Mouse (Mus musculus) CH12.LX (cell line): ENCODE results near the gene Arhgef18. TPM values are rescaled to one million over a fixed set of nuclear protein-coding genes. Genes with fewer than 3 reads are reported as not detected.

ENCODE experiments used
- DNase-seq: peaks from one replicate; pipeline ENCODE4 v3.0.0-alpha.2; 2013; ENCODE audit errors: extremely low read depth
- H3K27ac ChIP-seq: 2 replicates; pipeline ENCODE4 v1.5.1; 2012; ENCODE audit warnings: low read depth, mild to moderate bottlenecking, control low read depth, moderate library complexity; ENCODE audit not compliant: insufficient read depth
- H3K27me3 ChIP-seq: replicated peaks from 2 replicates; pipeline ENCODE3; 2012; ENCODE audit warnings: inconsistent platforms
- H3K36me3 ChIP-seq, 2 experiments: replicated peaks in 1 of 2; 2 replicates each; pipeline versions ENCODE3 to v1.6.1; 2012; ENCODE audit warnings: inconsistent platforms in 1 of 2, low read length in 1 of 2, mild to moderate bottlenecking in 1 of 2, mixed read lengths in 1 of 2, moderate library complexity in 1 of 2; ENCODE audit not compliant: control insufficient read depth in 1 of 2, insufficient read depth in 1 of 2
- H3K4me1 ChIP-seq, 2 experiments: 2 replicates each; pipeline ENCODE4 v1.6.1; 2012; ENCODE audit warnings: inconsistent platforms in 1 of 2, moderate library complexity in 1 of 2; ENCODE audit not compliant: insufficient read depth in 2 of 2, control insufficient read depth in 1 of 2
- H3K4me2 ChIP-seq: 2 replicates; pipeline ENCODE4 v1.6.1; 2012; ENCODE audit warnings: low read depth, mild to moderate bottlenecking, control low read depth; ENCODE audit not compliant: poor library complexity, insufficient read depth, severe bottlenecking
- H3K4me3 ChIP-seq, 3 experiments: fragments of 150-350 bp in 1 of 3; sonication (generic) in 1 of 3; replicated peaks in 1 of 3; 2 replicates each; pipeline versions ENCODE3 to v1.5.1; 2011 to 2012; ENCODE audit warnings: low read depth in 2 of 3, low read length in 2 of 3, mild to moderate bottlenecking in 2 of 3, moderate library complexity in 2 of 3, control low read depth in 1 of 3, improper control_type of control experiment in 1 of 3, inconsistent platforms in 1 of 3, mixed read lengths in 1 of 3; ENCODE audit not compliant: poor library complexity in 1 of 3
- H3K79me2 ChIP-seq: replicated peaks from 2 replicates; pipeline ENCODE4 v1.6.1; 2012; ENCODE audit warnings: mild to moderate bottlenecking, moderate library complexity; ENCODE audit not compliant: control insufficient read depth, poor library complexity, insufficient read depth, severe bottlenecking; ENCODE audit errors: extremely low read depth
- H3K9ac ChIP-seq: 2 replicates; pipeline ENCODE4 v1.6.1; 2012; ENCODE audit warnings: low read depth, mild to moderate bottlenecking, control low read depth, moderate library complexity; ENCODE audit not compliant: insufficient read depth
- H3K9me3 ChIP-seq: replicated peaks from 2 replicates; pipeline ENCODE3; 2012; ENCODE audit warnings: low read length, inconsistent platforms, mixed read lengths
- BHLHE40 ChIP-seq: IDR thresholded peaks from 2 replicates; pipeline ENCODE4 v1.6.1; 2011; ENCODE audit warnings: mild to moderate bottlenecking, low read depth, low read length, improper control_type of control experiment
- CHD2 ChIP-seq: IDR thresholded peaks from 2 replicates; pipeline ENCODE4 v1.6.1; 2011; ENCODE audit warnings: low read length, improper control_type of control experiment
- CTCF ChIP-seq, 2 experiments: IDR thresholded peaks in 1 of 2; conservative IDR thresholded peaks in 1 of 2; 2 replicates each; pipeline ENCODE4 v1.5.1; 2011 to 2012; ENCODE audit warnings: low read depth in 2 of 2, low read length in 2 of 2, improper control_type of control experiment in 1 of 2, inconsistent platforms in 1 of 2, mild to moderate bottlenecking in 1 of 2, moderate library complexity in 1 of 2
- E2F4 ChIP-seq: IDR thresholded peaks from 2 replicates; pipeline ENCODE4 v1.6.1; 2011; ENCODE audit warnings: low read depth, low read length, improper control_type of control experiment; ENCODE audit not compliant: insufficient replicate concordance
- ETS1 ChIP-seq: conservative IDR thresholded peaks from 2 replicates; pipeline ENCODE4 v1.6.1; 2012; ENCODE audit warnings: low read depth, mild to moderate bottlenecking, inconsistent platforms, low read length, improper control_type of control experiment, moderate library complexity
- HCFC1 ChIP-seq: IDR thresholded peaks from 2 replicates; pipeline ENCODE4 v1.6.1; 2012; ENCODE audit warnings: low read depth, mild to moderate bottlenecking, inconsistent platforms, low read length, improper control_type of control experiment
- JUN ChIP-seq: IDR thresholded peaks from 2 replicates; pipeline ENCODE4 v1.6.1; 2011; ENCODE audit warnings: low read depth, mild to moderate bottlenecking, low read length, improper control_type of control experiment, moderate library complexity; ENCODE audit not compliant: insufficient read depth
- JUND ChIP-seq: conservative IDR thresholded peaks from 2 replicates; pipeline ENCODE4 v1.6.1; 2011; ENCODE audit warnings: low read depth, low read length, improper control_type of control experiment
- KAT2A ChIP-seq: IDR thresholded peaks from 2 replicates; pipeline ENCODE4 v1.6.1; 2012; ENCODE audit warnings: low read length, improper control_type of control experiment, inconsistent platforms; ENCODE audit not compliant: insufficient replicate concordance
- MAX ChIP-seq: IDR thresholded peaks from 2 replicates; pipeline ENCODE4 v1.6.1; 2011; ENCODE audit warnings: low read length, improper control_type of control experiment
- MAZ ChIP-seq: IDR thresholded peaks from 2 replicates; pipeline ENCODE4 v1.6.1; 2012; ENCODE audit warnings: low read depth, mild to moderate bottlenecking, inconsistent platforms, low read length, improper control_type of control experiment, moderate library complexity
- MXI1 ChIP-seq: IDR thresholded peaks from 2 replicates; pipeline ENCODE4 v1.6.1; 2011; ENCODE audit warnings: mild to moderate bottlenecking, low read depth, low read length, improper control_type of control experiment
- MYC ChIP-seq: IDR thresholded peaks from 2 replicates; pipeline ENCODE4 v1.6.1; 2011; ENCODE audit warnings: low read depth, mild to moderate bottlenecking, improper control_type of control experiment, low read length
- NRF1 ChIP-seq: IDR thresholded peaks from 2 replicates; pipeline ENCODE4 v1.6.1; 2014; ENCODE audit warnings: low read depth, mild to moderate bottlenecking, inconsistent platforms, low read length, improper control_type of control experiment, moderate library complexity
- POLR2A ChIP-seq: IDR thresholded peaks from 2 replicates; pipeline ENCODE4 v1.6.1; 2011; ENCODE audit warnings: low read depth, mild to moderate bottlenecking, improper control_type of control experiment, low read length
- POLR2AphosphoS2 ChIP-seq: IDR thresholded peaks from 2 replicates; pipeline ENCODE4 v1.6.1; 2011; ENCODE audit warnings: low read depth, low read length, improper control_type of control experiment
- RAD21 ChIP-seq: IDR thresholded peaks from 2 replicates; pipeline ENCODE4 v1.6.1; 2011; ENCODE audit warnings: low read depth, mild to moderate bottlenecking, low read length, improper control_type of control experiment, moderate library complexity
- RCOR1 ChIP-seq: conservative IDR thresholded peaks from 2 replicates; pipeline ENCODE4 v1.6.1; 2012; ENCODE audit warnings: low read depth, mild to moderate bottlenecking, inconsistent platforms, low read length, improper control_type of control experiment
- SMC3 ChIP-seq: IDR thresholded peaks from 2 replicates; pipeline ENCODE4 v1.6.1; 2011; ENCODE audit warnings: low read depth, low read length, improper control_type of control experiment
- UBTF ChIP-seq: IDR thresholded peaks from 2 replicates; pipeline ENCODE4 v1.6.1; 2012; ENCODE audit warnings: low read depth, mild to moderate bottlenecking, inconsistent platforms, low read length, improper control_type of control experiment, moderate library complexity
- USF1 ChIP-seq: IDR thresholded peaks from 2 replicates; pipeline ENCODE4 v1.6.1; 2014; ENCODE audit warnings: low read depth, mild to moderate bottlenecking, inconsistent platforms, low read length, improper control_type of control experiment
- ZC3H11A ChIP-seq: IDR thresholded peaks from 2 replicates; pipeline ENCODE4 v1.6.1; 2012; ENCODE audit warnings: low read depth, mild to moderate bottlenecking, inconsistent platforms, low read length, improper control_type of control experiment
- ZNF384 ChIP-seq: IDR thresholded peaks from 2 replicates; pipeline ENCODE4 v1.6.1; 2012; ENCODE audit warnings: low read depth, low read length, improper control_type of control experiment, inconsistent platforms
- dilution Hi-C: fragments of 300-500 bp; cut with MboI; formaldehyde crosslinking; loops from 2 replicates; pipeline ENCODE4 v1.14.3; 2020; ENCODE audit warnings: low sequenced_read_pairs; ENCODE audit not compliant: extremely low pct_unique_long_range_greater_than_20kb, extremely low pct_ligation_motif_present
- in situ Hi-C: fragments of 300-500 bp; cut with MboI; formaldehyde crosslinking; loops from 3 replicates; pipeline ENCODE4 v1.14.3; 2019; ENCODE audit warnings: low sequenced_read_pairs, low pct_ligation_motif_present, low pct_unique_long_range_greater_than_20kb, mixed read lengths
- polyA plus RNA-seq: library from polyadenylated mRNA; unstranded; fragments of >175 nt; gene quantifications from 2 replicates; pipeline ENCODE4 v1.2.1, GENCODE M21; 2012; ENCODE audit warnings: low read depth; ENCODE audit not compliant: insufficient read length
- total RNA-seq, 2 experiments: library from RNA; depleted of rRNA; stranded (reverse); fragments of 300-350 nt in 1 of 2; fragments of >200 nt in 1 of 2; gene quantifications; 2 replicates each; pipeline ENCODE4 v1.2.3; 2012 to 2014

Gene Arhgef18
- total and polyA plus RNA-seq, 3 experiments, result 0.21 to 0.26 TPM; not detected in 1

- TF ChIP-seq POLR2AphosphoS2, result no peak
Measured at GRCm38 (mm10) chr8:3346691-3347413, 46.0 kb upstream of the Arhgef18 start (continued).

- H3K36me3 ChIP-seq, result no peaks in the 10 kb centered on the region
- H3K4me3 ChIP-seq, result no peak overlapping the region
- dilution Hi-C loops, result no loop called here
- no peaks in the 10 kb centered on the region for H3K27me3 ChIP-seq
- no peak for TF ChIP-seq RAD21
- TF ChIP-seq JUND, result no peak
- TF ChIP-seq ZC3H11A, result no peak
- TF ChIP-seq CTCF (conservative IDR thresholded peaks at IDR 0.05 in 1 of 2, IDR thresholded peaks at IDR 0.05 in 1 of 2; ENCODE audit: low read depth in 2 of 2, low read length in 2 of 2), result no peak
- no peak for TF ChIP-seq KAT2A
- TF ChIP-seq JUN, result no peak
- TF ChIP-seq UBTF, result no peak
- no peak for TF ChIP-seq POLR2A
- TF ChIP-seq ZNF384, result no peak
- TF ChIP-seq MXI1, result no peak
- no peak for TF ChIP-seq HCFC1
- TF ChIP-seq MYC, result no peak
- TF ChIP-seq ETS1, result no peak
- no peak for TF ChIP-seq BHLHE40
- no peak for TF ChIP-seq E2F4
- H3K9me3 ChIP-seq, result no peaks in the 10 kb centered on the region
- no peak overlapping the region for H3K9ac ChIP-seq
- H3K27ac ChIP-seq, result no peak overlapping the region
- H3K4me2 ChIP-seq, result no peak overlapping the region
- in situ Hi-C loops, result no loop called here
- peaks cover 3 to 12% of the 10 kb centered on the region in 2 experiments; a peak in 3 of 4 replicates for H3K4me1 ChIP-seq
- DNase-seq, result no peak
- no peaks in the 10 kb centered on the region for H3K79me2 ChIP-seq
Measured at GRCm38 (mm10) chr8:3348142-3348823, 44.5 kb upstream of the Arhgef18 start.

GRCm38 (mm10) chr8:3350747-3351146, 42.1 kb upstream of the Arhgef18 start:
- dilution Hi-C loops, result no loop called here
- no peak overlapping the region for H3K27ac ChIP-seq
- TF ChIP-seq CHD2, result no peak
- TF ChIP-seq MAX, result no peak
- no peak for TF ChIP-seq CTCF (conservative IDR thresholded peaks at IDR 0.05 in 1 of 2, IDR thresholded peaks at IDR 0.05 in 1 of 2; ENCODE audit: low read depth in 2 of 2, low read length in 2 of 2)
- TF ChIP-seq POLR2AphosphoS2, result no peak
- no peak for TF ChIP-seq SMC3
- TF ChIP-seq RCOR1, result no peak
- no peak for TF ChIP-seq MAZ
- no peak for TF ChIP-seq NRF1
- TF ChIP-seq USF1, result no peak
- H3K4me3 ChIP-seq, result no peak overlapping the region
- no peak for DNase-seq
- no peaks in the 10 kb centered on the region for H3K9me3 ChIP-seq
- H3K4me2 ChIP-seq, result no peak overlapping the region
- peaks cover 3 to 33% of the 10 kb centered on the region in 2 experiments; a peak in 3 of 4 replicates for H3K4me1 ChIP-seq
- no peaks in the 10 kb centered on the region for H3K79me2 ChIP-seq
- H3K36me3 ChIP-seq, result no peaks in the 10 kb centered on the region
- in situ Hi-C loops, result loop anchor here (10.0 kb wide), 1 partner anchor 324 kb away; the partner anchor contains the start of genes Fcor and Trappc5
- H3K27me3 ChIP-seq, result no peaks in the 10 kb centered on the region
- no peak overlapping the region for H3K9ac ChIP-seq
